Mouse (Mus musculus) lung, postnatal 36 days (tissue): ENCODE measurements around the gene Rassf5.
A peak's percentile ranks its signal among the peaks of the same experiment; 100 is the strongest.
"Not testable (repeated sequence)": the region's sequence is repeated elsewhere in the genome, so short reads cannot be mapped to it uniquely, and the experiment has no call there.

Experiments
- DNase-seq: peaks from one replicate; pipeline ENCODE4 v3.0.0; 2022; ENCODE audit warnings: mixed read lengths

Rassf5 gene

DNA sequence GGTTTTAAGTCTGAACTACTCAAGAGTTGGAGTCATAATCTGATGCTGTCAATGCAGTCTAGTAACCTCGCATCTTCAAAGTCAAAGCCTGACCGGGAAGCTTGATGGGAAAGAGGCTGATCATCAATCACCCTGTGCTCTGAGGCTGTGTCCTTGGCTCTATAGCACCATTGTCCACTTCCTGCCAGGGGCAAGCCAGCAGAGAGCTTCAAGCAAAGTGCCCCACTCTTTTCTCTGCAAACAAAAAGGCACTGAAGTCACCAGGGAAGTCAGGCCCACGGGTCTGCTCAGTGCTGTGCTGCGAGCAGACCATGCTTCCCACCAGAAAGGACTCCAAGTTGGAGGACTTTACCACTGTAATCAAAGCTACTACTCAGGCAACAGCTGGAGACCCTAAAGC, 67.8 kb downstream of the Rassf5 start:
- DNase-seq: no peak

DNA sequence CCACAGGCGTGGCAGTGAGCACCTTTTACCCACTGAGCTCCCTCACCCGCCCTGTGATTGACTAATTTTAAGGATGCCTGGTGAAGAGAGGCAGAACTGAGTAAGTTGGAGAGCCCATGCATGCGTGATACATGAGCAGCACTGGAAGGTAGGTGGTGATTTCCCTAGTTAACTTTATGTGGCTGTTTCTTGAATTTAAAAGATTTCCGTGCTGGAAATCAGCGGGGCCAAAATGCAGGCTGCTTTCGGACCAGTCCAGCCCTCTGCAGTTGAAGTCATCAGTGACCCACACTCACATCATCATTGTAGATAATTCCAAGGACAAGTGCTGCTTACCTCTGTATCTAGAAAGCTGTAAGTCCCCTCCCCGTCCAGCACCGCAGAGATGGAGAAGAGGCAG, 69.2 kb downstream of the Rassf5 start:
- DNase-seq: no peak

DNA sequence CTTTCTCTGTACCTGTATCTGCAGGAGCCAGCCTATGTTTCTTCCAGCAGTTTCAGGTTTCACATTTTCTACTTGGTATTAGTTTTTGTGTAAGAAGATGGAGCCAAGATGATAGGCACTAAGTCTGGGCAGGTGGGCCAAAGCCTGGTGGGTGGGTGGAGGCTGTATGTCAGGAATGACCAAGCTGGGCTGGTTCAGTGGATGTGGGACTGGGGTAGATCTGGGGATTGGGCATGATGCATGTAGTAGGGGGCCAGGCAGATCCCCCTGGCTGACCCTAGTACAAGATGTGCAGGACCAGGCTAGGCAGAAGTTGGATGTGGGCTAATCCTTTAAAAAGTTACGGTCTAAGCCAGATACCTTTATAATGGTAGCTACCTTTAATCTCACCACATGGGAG, 69.9 kb downstream of the Rassf5 start:
- DNase-seq: no peak

DNA sequence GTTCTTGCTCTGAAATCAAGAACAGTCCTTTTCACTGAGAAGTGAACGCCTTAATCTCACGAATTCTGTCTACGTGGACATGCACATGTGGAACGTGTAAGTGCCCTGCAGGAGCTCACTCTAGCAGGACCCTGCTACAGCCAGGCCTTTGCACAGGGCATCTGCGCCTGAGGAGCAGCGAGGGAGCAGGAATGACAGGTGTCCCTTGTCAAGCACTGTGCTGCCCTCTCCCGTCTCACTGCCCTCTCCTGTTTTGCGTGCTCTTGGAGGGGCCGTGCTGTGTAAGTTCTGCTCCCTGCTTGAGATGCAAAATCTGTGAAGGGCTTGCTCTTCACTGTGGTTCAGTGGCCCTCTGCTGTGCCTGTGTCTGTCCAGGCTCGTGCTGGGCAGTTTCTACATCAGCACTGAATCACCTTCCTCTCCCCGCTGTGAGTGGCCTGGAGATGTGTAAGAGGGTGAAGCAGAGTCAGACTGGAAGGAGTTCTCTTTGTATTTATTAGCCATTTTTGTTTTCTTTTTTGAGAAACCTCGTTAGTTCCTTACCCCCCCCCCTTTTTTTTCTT, 70.7 kb downstream of the Rassf5 start:
- no peak for DNase-seq

DNA sequence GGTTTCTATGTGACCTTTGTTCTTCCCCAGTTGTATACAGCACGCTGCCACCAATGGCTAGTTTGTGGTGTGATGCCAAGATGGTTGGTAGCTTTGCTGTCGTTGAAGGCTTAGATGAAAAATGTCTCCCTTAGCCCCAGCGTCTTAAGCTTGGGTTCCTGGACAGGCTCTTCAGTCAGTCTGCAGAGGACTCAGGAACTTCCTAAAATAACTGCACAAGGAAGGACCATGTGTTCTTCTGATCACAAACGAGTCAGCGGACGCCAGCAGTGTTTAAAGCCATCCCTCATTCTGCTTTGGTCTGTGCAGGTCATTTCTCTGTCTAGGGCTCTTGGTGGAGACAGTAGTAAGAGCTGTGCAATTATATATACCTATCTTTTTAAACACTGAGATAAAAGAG, 71.2 kb downstream of the Rassf5 start:
- peak; percentile 26 for DNase-seq

DNA sequence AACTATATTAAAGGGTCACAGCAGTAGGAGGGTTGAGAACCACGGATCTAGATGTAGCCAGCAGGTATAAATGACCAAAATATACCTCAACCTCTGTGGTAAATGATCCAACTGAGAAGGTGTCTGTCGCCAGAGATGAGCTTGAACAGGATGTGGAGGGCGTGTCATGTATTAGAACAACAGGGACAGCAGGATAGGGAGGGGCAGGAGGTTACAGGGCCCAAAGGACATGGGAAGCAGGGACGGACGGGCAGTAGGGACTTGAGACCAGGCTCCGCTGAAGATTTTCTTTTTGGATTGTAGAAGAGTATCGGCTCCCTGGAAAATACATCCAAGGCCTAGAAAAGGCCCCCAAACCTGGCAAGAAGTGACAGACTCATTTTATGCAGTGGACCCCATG, 72.1 kb downstream of the Rassf5 start:
- DNase-seq: peak; percentile 73

DNA sequence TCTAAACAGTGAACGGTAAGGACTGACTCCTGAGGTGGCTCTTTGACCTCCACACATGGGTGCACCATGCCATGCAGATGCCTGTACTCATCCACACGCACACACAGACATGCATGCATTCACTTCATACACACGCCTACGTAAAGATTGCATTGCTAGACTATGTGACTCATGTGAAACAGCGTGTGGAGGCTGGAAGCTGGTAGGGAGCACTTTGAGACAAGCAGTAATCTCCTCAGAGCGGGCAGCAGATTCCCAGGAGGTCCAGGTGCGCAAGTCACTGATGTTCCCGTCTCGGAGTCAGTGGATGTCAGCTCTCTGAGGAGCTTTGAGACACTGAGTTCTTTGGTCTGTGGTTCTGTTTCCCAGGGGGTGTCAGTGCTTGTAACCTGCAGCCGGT, 77.4 kb downstream of the Rassf5 start:
- no peak for DNase-seq

DNA sequence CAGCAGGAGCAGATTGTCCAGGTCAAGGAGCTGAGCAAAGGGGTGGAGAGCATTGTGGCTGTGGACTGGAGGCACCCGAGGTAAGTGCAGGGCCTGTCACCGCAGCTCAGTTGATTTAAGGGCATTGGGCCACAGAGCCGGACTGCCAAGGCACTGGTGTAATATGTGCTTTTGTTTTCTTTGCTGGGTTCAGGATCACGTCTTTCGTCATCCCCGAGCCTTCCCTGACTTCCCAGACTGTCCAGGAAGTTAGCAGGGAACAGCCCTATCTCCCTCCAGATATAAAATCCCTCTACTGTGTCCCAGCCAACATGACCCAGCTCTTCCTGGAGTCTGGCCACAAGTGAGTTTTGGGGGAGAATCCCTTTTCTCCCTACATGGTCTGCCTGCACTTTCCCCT, 80.6 kb downstream of the Rassf5 start:
- no peak for DNase-seq

DNA sequence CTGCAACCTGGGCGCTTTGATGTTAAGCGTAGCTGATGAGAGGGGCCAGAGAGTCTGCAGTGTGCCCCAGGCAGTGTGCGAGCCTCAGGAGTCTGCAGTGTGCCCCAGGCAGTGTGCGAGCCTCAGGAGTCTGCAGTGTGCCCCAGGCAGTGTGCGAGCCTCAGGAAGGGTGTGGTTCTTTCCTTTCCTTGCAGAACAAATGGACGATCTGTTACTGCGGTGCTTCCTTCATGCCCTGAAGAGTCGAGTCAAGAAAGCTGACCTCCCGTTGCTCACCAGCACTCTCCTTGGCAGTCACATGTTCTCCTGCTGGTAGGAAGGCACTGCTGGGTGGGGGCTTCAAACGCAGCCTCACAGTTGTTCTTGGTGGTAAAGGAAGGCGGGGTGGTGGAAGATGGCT, 84.0 kb downstream of the Rassf5 start:
- DNase-seq: peak; percentile 67

DNA sequence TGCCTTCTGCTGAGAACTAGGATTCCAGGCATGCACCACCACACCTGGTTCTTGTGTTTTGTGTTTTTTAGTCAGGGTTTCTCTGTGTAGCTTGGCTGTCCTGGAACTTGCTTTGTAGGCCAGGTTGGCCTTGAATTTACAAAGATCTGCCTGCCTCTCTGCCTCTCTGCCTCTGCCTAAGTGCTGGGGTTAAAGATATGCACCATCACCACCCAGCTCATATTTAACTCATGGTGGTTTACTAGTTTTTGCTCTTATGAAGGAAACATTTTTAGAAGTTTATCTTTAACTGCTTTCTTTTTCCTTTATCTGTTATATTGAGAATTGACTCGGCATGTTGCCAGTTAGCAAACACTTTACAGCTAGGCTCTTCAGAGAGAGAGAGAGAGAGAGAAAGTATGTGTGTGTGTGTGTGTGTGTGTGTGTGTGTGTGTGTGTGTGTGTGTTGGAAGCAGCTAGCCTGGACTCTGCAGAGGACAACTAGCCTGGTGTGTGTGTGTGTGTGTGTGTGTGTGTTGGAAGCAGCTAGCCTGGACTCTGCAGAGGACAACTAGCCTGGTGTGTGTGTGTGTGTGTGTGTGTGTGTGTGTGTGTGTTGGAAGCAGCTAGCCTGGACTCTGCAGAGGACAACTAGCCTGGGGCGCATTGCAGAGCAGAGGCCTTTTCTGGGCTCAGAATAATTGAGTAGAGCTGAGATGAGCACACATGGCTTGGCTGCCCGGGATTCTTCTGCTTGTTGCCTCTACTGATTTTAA, 85.3 kb downstream of the Rassf5 start:
- not testable (repeated sequence) for DNase-seq

DNA sequence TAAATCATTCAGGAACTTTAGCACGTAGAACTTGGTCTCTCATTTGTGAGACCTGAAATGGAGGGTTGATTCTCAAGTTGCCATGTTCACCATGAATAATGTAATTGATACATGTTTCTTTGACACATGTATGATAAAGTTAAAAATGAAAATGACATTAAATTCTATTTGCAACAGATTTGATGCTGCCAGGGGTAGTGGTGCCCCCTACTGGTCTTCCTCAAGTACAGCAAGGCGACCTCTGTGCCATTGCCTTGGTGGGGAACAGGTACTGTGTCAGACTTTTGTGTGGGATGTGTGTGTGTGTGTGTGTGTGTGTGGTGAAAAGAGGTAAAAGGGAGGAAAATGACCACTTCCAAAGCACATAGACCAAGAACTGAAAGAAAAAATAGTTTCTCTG, 89.6 kb downstream of the Rassf5 start:
- DNase-seq: peak; percentile 54

DNA sequence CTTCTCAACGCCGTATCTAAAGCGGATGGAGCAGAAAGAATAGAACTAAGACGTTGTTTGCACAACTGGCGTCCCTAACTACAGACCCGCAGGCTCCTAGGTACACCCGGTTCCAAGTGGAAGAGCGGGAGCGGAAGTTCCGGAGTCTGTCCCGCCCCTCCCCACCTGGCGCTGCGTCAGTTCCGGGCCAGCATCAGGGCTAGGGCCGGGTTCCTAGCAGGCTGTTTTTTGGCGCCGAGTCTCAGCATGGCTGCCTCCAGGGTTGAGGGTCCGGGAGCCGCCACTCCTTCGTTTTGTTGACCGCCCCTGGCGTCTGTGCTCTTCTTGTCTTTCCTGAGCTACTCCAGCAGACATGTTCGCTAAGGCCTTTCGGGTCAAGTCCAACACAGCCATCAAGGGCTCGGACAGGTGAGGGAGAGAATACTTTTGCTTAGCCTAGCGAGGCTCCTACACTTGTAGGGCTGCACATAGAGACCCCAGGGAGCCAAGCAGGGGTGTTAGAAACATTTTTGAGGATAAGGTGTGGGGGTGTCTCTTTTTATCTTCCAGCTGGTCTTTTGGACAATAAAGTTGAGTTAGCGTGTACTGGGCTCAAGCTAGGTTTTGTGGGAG, 91.9 kb downstream of the Rassf5 start, which contains the start of gene Eif2d:
Gene Eif2d, plus strand, starts transcription at position 164 of the 612 bp plus-strand sequence.
- DNase-seq: peak; percentile 93

DNA sequence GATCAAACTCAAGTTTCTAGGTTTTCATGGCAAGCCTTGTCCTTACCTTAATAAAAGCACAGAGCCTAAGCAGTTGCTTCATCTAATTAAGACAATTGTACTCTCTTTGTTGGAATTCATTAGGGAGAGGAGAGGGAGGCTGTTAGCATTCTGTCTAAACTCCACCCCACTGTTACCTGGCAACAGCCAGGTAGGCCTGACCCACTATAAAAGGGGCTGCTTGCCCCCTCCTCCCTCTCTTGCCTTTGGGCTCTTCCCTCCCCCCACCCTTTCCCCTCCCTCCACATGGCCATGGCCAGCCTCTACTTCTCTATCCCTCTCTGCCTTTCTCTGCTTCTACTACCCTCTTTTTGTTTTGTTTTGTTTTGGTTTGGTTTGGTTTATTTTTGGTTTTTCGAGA, 95.6 kb downstream of the Rassf5 start:
- DNase-seq: no peak

DNA sequence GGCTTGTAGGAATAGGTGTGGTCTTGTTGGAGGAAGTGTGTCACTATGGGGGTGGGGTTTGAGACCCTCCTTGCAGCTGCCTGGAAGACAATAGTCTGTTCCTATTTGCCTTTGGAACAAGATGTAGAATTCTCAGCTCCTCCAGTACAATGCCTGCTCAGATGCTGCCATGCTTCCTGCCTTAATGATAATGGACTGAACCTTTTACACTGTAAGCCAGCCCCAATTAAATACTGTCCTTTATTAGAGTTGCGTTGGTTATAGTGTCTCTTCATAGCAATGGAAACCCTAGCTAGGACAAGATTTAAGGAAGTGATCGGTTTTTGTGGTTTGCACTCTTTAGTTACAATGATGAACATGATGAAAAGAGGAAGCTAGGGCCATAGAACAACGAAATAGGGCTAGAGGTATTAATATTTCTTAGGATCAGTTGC, 98.9 kb downstream of the Rassf5 start:
- DNase-seq: peak; percentile 49

DNA sequence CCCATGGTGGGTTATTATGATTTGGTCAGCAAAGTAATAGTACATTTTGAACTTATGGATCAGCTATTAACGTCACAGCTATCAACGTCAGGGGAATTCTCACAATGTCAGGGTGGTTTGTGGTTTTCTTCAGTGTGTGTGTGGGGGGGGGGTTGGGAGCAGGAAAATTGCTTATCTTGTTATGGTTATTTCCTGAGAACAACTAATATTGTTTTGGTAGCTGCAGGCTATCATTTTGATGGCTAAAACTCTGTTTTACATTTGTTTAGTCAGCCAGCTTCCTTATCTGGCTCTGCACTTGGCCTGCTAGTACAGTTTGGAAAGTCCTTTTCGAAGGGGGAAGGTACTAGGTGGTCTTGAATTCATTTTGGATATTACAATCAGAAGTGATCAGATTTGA, 99.8 kb downstream of the Rassf5 start:
- DNase-seq: not testable (repeated sequence)

DNA sequence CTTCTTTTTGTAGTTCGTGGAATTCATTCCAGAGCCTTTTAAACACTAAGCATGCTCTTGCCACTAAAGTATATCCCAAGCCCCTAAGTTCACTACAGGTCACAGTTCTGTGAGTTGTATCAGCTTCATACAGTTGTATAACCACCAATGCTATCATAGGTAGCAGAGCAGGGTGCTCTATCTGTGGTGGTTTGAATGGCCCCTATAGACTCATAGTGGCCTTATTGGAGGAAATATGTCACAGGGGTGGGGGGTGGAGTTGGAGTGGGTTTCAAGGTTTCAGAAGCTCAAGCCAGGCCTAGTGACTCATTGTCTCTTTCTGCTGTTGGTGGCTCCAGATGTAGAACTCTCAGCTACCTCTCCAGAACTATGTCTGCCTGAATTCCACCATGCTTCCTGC, 102.6 kb downstream of the Rassf5 start:
- no peak for DNase-seq

DNA sequence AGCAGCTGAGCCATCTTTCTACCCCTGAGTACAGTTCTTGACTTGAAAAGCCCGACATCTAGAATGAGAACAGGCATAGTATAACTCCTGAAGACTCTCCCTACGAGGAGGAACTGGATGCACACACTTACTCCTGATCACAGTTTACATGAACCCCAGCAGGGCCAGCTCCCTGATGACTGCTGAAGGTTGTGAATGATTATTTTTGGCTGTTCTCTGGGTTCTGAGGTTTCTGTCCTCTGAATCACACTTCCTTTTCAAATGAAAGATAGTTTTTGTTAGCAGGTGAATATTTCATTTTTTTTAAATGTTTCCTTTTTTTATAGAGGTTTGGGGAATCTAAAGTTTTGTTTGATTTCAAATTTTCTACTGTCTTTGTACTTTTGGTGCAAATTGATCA, 103.6 kb downstream of the Rassf5 start:
- no peak for DNase-seq

DNA sequence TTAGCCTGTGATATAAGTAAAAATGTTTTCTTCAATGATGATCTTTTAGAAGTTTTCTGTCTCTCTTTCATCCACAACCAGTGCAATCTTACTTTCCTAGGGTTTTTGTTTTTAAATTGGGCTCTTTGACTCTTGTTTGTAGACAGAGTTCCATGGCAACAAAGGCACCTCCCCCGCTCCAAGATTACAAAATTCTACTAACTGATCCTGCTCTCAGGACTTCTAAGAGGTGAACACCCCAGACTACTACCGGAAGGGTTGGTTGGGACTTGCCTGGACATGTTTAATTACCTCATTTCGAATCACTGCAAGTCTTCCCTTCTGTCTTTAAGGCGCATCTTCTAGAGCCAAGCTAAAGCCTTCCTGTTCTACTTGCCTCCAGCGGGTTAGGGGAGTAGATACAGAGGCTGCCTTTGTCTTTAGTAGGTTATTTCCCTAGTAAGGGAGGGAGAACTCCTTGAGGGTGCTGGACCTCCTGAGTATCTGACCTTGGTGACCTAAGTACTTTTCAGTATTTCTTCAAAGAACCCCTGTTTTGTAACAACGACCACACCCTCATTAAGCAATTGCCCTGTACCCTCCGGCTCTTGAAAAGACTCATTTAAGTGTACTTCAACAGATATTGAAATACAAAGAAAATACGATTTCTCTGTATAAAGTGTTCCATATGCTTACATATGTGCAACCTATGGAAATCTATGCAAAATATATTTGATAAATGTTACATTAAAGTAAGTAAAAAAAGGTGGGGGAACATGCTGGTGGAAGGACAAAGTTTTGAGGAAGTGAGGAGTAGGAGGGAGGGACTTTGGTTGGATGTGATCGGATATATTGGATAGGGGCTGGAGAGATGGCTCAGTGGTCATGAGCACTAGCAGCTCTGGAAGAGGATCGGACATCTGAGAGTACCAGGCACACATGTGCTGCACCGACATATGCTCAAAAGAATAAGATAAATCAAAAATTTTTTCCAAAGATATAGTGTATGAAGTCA, 105.7 kb downstream of the Rassf5 start:
- DNase-seq: peak; percentile 83

DNA sequence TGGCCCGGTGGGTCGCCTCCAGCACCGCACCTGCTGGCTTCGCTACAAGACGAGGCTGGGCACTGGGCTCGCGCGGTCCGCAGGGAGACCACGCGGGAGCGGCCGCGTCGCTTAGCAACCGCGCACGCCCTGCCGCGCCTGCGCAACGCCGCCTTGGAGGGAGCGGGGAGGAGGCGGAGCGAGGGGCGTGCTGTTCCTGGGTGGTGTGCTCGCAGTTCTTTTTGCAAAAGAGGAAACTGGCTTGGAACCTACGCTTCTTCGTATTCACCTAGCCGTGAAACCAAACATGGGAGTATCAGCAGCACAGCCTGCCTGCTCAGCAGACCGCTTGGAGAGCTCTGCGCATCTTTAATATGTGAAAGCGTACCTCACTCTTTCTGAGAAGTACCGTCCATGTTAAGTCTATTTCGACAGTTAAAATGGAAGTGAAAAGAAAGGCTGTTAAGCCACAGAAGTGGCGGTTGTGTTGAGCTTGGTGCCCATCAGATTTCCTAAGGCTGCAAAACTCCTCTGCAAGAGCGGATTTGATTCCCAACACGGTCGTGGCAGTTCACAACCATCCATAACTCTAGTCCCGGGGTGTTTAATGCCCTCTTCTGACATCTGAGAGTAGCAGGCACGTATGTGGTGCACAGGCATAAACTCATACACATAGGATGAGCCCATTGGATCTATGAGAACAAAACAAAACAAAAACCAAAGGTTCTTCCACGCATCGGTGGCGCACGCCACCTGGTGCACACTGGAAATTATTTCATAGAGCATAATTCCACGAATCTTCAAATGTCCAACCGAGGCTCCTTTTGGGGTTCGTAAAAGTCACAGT, 106.7 kb downstream of the Rassf5 start, which contains the start of gene Dyrk3:
Gene Dyrk3, minus strand, starts transcription at position 150 of the 826 bp plus-strand sequence.
- peak; percentile 94 for DNase-seq

DNA sequence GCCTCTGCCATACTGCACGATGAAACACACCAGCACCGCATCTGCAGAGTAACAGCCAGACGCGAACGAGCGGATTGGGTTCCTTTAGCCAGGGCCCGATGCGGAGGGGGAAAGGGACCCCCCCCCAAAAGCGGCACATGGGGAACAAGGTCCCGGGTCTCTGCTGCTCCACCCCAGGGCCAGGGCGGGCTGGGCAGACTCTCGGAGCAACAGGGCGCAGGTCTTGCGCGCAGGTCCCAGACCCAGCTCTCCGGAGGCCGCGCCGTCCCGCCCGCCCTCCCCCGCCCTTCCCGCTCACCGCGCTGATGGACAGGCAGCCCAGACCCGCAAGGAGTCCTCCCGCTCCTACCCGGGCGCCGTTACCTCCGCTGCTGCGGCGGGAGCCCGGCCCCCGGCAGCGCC, 107.3 kb downstream of the Rassf5 start:
- no peak for DNase-seq

DNA sequence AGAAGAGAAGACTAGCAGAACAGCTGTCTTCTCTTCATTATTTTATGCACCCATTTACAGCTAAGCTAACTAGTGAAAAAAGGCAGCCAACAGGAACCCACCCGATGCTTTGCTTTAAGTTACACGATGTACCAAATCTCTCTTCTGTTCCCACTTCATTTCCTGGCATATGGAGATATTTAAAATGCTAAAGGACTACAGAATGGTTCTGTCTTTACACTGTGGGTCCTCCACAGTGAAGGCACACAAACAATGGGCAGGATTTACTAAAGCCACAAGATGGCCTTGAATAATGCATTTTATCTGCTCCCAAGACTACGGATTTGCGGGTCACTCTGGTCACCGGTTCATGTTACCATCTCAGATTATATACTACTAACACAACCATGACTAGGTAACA, 107.9 kb downstream of the Rassf5 start:
- DNase-seq: no peak
